10 mouse cellular contexts compared by ENCODE assay signal in genomic region chr7:92806512-92807188, GRCm38 (mm10).
DNase-seq lines count a peak whose midpoint lies in the region; ATAC-seq and TF ChIP-seq lines count a peak whose summit lies in the region.
"Had no signal": no experiment of that assay in that cellular context is flagged by ENCODE, and none has a peak within 500 bp of the region (broad histone marks: within the 10 kb centered on the region; RNA-seq: fewer than 3 reads in every experiment).

No protein-coding gene starts in this region.

- no peak for DNase-seq in heart, embryonic 10.5 days (ENCODE audit: low spot score)
- peak; percentile 28 to 41 for DNase-seq in cerebellum, postnatal 36 days
- peak; percentile 66 for DNase-seq in midbrain, embryonic 14.5 days
- DNase-seq in T-cell, adult 2 months (ENCODE audit: low spot score): no peak
- DNase-seq in ovary, postnatal 10 days (ENCODE audit: low spot score): no peak
- DNase-seq in kidney, adult 8-10 months: no peak
- DNase-seq: heart, postnatal 36 days had no signal

- no peak overlapping the region for H3K4me3 ChIP-seq in heart, embryonic 13.5 days
- H3K4me3 ChIP-seq in heart, embryonic 10.5 days: no peak overlapping the region
- H3K4me3 ChIP-seq in E14TG2a.4 (replicated peaks; ENCODE audit: low read length): peak overlapping the region; percentile 45
- no peak overlapping the region for H3K4me3 ChIP-seq in midbrain, embryonic 14.5 days (replicated peaks; ENCODE audit: low read depth, low read length)
- H3K4me3 ChIP-seq: midbrain, embryonic 12.5 days had no signal

- no peak for TF ChIP-seq CTCF in E14TG2a.4 (conservative IDR thresholded peaks at IDR 0.05; ENCODE audit: low read length)

- H3K4me1 ChIP-seq in heart, embryonic 13.5 days: peaks cover 6% of the 10 kb centered on the region; the same call in 1 of the 2 replicates
- H3K4me1 ChIP-seq in heart, embryonic 10.5 days: no peaks in the 10 kb centered on the region
- 0 out of 2 replicates have a peak, but pooled peaks cover 9% of the 10 kb centered on the region for H3K4me1 ChIP-seq in E14TG2a.4 (replicated peaks; ENCODE audit: low read depth, low read length)
- no peaks in the 10 kb centered on the region for H3K4me1 ChIP-seq in midbrain, embryonic 14.5 days (ENCODE audit: control insufficient read depth, insufficient read depth, low read length)
- H3K4me1 ChIP-seq: midbrain, embryonic 12.5 days had no signal

- peak overlapping the region; percentile 24; the same call in 1 of the 2 replicates for H3K4me2 ChIP-seq in heart, embryonic 13.5 days
- peak overlapping the region; percentile 21; the same call in 1 of the 2 replicates for H3K4me2 ChIP-seq in midbrain, embryonic 14.5 days (ENCODE audit: low read length)
- H3K4me2 ChIP-seq: midbrain, embryonic 12.5 days had no signal

- H3K27ac ChIP-seq in heart, embryonic 13.5 days (replicated peaks): no peak overlapping the region
- H3K27ac ChIP-seq in heart, embryonic 10.5 days: no peak overlapping the region
- H3K27ac ChIP-seq in midbrain, embryonic 14.5 days (replicated peaks; ENCODE audit: low read depth, low read length): no peak overlapping the region
- H3K27ac ChIP-seq: midbrain, embryonic 12.5 days had no signal

- ATAC-seq in heart, embryonic 13.5 days (ENCODE audit: extremely low read depth, insufficient number of reproducible peaks, low FRiP score, low TSS enrichment): no peak
- peak; percentile 20; the same call in 1 of the 2 replicates for ATAC-seq in midbrain, embryonic 14.5 days (ENCODE audit: low FRiP score, low TSS enrichment)

- no peaks in the 10 kb centered on the region for H3K36me3 ChIP-seq in heart, embryonic 13.5 days
- H3K36me3 ChIP-seq in heart, embryonic 10.5 days: no peaks in the 10 kb centered on the region
- no peaks in the 10 kb centered on the region for H3K36me3 ChIP-seq in E14TG2a.4 (ENCODE audit: insufficient read depth, low read length)
- no peaks in the 10 kb centered on the region for H3K36me3 ChIP-seq in midbrain, embryonic 14.5 days (ENCODE audit: control insufficient read depth, insufficient read depth, low read length)
- H3K36me3 ChIP-seq: midbrain, embryonic 12.5 days had no signal

- WGBS in heart, embryonic 13.5 days: 35% methylated on average over 15 of the region's 15 CpGs
- WGBS in heart, embryonic 10.5 days: 38% methylated on average over 15 of the region's 15 CpGs
- 30% methylated on average over 15 of the region's 15 CpGs for WGBS in midbrain, embryonic 14.5 days

- H3K9me3 ChIP-seq in heart, embryonic 13.5 days: no peaks in the 10 kb centered on the region
- no peaks in the 10 kb centered on the region for H3K9me3 ChIP-seq in heart, embryonic 10.5 days
- no peaks in the 10 kb centered on the region for H3K9me3 ChIP-seq in E14TG2a.4 (ENCODE audit: low read length)
- no peaks in the 10 kb centered on the region for H3K9me3 ChIP-seq in midbrain, embryonic 14.5 days (ENCODE audit: control insufficient read depth, low read length)
- H3K9me3 ChIP-seq: midbrain, embryonic 12.5 days had no signal

- no peak overlapping the region for H3K9ac ChIP-seq in heart, embryonic 13.5 days
- no peak overlapping the region for H3K9ac ChIP-seq in midbrain, embryonic 14.5 days (replicated peaks; ENCODE audit: low read length)
- H3K9ac ChIP-seq: midbrain, embryonic 12.5 days had no signal

- H3K27me3 ChIP-seq in heart, embryonic 13.5 days (replicated peaks): no peaks in the 10 kb centered on the region
- no peaks in the 10 kb centered on the region for H3K27me3 ChIP-seq in heart, embryonic 10.5 days (ENCODE audit: insufficient read depth, poor library complexity, severe bottlenecking)
- no peaks in the 10 kb centered on the region for H3K27me3 ChIP-seq in E14TG2a.4 (ENCODE audit: insufficient read depth, low read length)
- no peaks in the 10 kb centered on the region for H3K27me3 ChIP-seq in midbrain, embryonic 14.5 days (ENCODE audit: control insufficient read depth, insufficient read depth, low read length)
- H3K27me3 ChIP-seq: midbrain, embryonic 12.5 days had no signal

Comparison
In these comparisons a context has a peak if more than half of its experiments do, and no peak if none do; other contexts are left out.
1. DNase-seq: peak in cerebellum, postnatal 36 days (2 of 2) and midbrain, embryonic 14.5 days (single experiment); none in heart, embryonic 10.5 days (single experiment), T-cell, adult 2 months (single experiment), ovary, postnatal 10 days (single experiment) and kidney, adult 8-10 months (0 of 2).